Mouse (Mus musculus) heart, postnatal 10 days (tissue): ENCODE results near the gene F5. TPM values are rescaled to one million over a fixed set of nuclear protein-coding genes. Genes with fewer than 3 reads are reported as not detected.

Experiments
- DNase-seq, 2 experiments: peaks; one replicate each; pipeline ENCODE4 v3.0.0; 2021
- intact Hi-C: fragments of 180-260 bp; cut with DNase I; formaldehyde crosslinking; loops from one replicate; pipeline ENCODE4 v1.15.1; 2025
- total RNA-seq, 2 experiments: library from RNA; stranded (reverse); gene quantifications; 2 replicates each; pipeline ENCODE4 v1.2.3; 2021

Gene F5
- total RNA-seq = 1 to 10 TPM in 1 of 2 experiments, under 1 TPM in 1; 0.60 to 1.1 TPM

GRCm38 (mm10) chr1:164151387-164152088 is at the start of gene F5:
Gene F5 (plus strand): TSS chr1:164151838.
- intact Hi-C loops = no loop called here
- DNase-seq = no peak

GRCm38 (mm10) chr1:164109763-164110162 is 41.9 kb upstream of the F5 start:
- DNase-seq = no peak
- intact Hi-C loops = no loop called here

GRCm38 (mm10) chr1:164110591-164111329 is 40.9 kb upstream of the F5 start:
- DNase-seq = no peak
- intact Hi-C loops = no loop called here

GRCm38 (mm10) chr1:164114280-164114679 is 37.4 kb upstream of the F5 start:
- DNase-seq = no peak
- intact Hi-C loops = no loop called here

GRCm38 (mm10) chr1:164114947-164115493 is 36.6 kb upstream of the F5 start, which contains the start of gene Selp:
Gene Selp (plus strand): TSS chr1:164115264.
- DNase-seq = no peak
- intact Hi-C loops = no loop called here

- intact Hi-C loops = no loop called here
- no peak for DNase-seq
Observed at GRCm38 (mm10) chr1:164115647-164116046, 36.0 kb upstream of the F5 start.

- DNase-seq = no peak
- intact Hi-C loops = no loop called here
Observed at GRCm38 (mm10) chr1:164117869-164118268, 33.8 kb upstream of the F5 start.

- no peak for DNase-seq
- intact Hi-C loops = no loop called here
Observed at GRCm38 (mm10) chr1:164119892-164120776, 31.5 kb upstream of the F5 start.

GRCm38 (mm10) chr1:164120777-164121158 is 30.9 kb upstream of the F5 start:
- intact Hi-C loops = no loop called here
- no peak for DNase-seq

GRCm38 (mm10) chr1:164123836-164124235 is 27.8 kb upstream of the F5 start:
- DNase-seq = no peak
- intact Hi-C loops = no loop called here

- intact Hi-C loops = loop anchor here (10.0 kb wide), 1 partner anchor 985 kb away; no protein-coding TSS in a partner anchor
- no peak for DNase-seq
Observed at GRCm38 (mm10) chr1:164130013-164130412, 21.6 kb upstream of the F5 start.

- intact Hi-C loops = loop anchor here (10.0 kb wide), 1 partner anchor 988 kb away; no protein-coding TSS in a partner anchor
- DNase-seq = no peak
Observed at GRCm38 (mm10) chr1:164132609-164133008, 19.0 kb upstream of the F5 start.

GRCm38 (mm10) chr1:164134101-164134500 is 17.5 kb upstream of the F5 start:
- DNase-seq = no peak
- intact Hi-C loops = loop anchor here (10.0 kb wide), 1 partner anchor 989 kb away; no protein-coding TSS in a partner anchor

- peak in 1 of 2 experiments; percentile 18 for DNase-seq
- intact Hi-C loops = loop anchor here (5.0 to 10.0 kb wide), 2 partner anchors 303 to 991 kb away; no protein-coding TSS in a partner anchor
Observed at GRCm38 (mm10) chr1:164135360-164135759, 16.3 kb upstream of the F5 start.

GRCm38 (mm10) chr1:164135960-164136359 is 15.7 kb upstream of the F5 start:
- DNase-seq = no peak
- intact Hi-C loops = loop anchor here (5.0 to 10.0 kb wide), 2 partner anchors 304 to 991 kb away; no protein-coding TSS in a partner anchor

- no peak for DNase-seq
- intact Hi-C loops = loop anchor here (5.0 to 10.0 kb wide), 2 partner anchors 304 to 992 kb away; no protein-coding TSS in a partner anchor
Observed at GRCm38 (mm10) chr1:164136636-164137035, 15.0 kb upstream of the F5 start.

- peak; percentile 82 to 91 for DNase-seq
- intact Hi-C loops = loop anchor here (1.0 to 10.0 kb wide), 4 partner anchors 77 to 994 kb away; partner anchors contain the start of gene Sell
Observed at GRCm38 (mm10) chr1:164138365-164139130, 13.1 kb upstream of the F5 start.

GRCm38 (mm10) chr1:164139464-164139863 is 12.2 kb upstream of the F5 start:
- intact Hi-C loops = loop anchor here (5.0 to 10.0 kb wide), 2 partner anchors 307 to 995 kb away; no protein-coding TSS in a partner anchor
- no peak for DNase-seq

- no peak for DNase-seq
- intact Hi-C loops = loop anchor here (5.0 kb wide), 1 partner anchor 33 kb away; no protein-coding TSS in a partner anchor
Observed at GRCm38 (mm10) chr1:164149083-164149482, 2.6 kb upstream of the F5 start.
